Mouse (Mus musculus) spleen, adult 2 months (tissue): ENCODE results near the gene Ush2a. TPM values are rescaled to one million over a fixed set of nuclear protein-coding genes. Genes with fewer than 3 reads are reported as not detected.

Experiments used
- DNase-seq, 2 experiments: peaks; one replicate each; pipeline versions ENCODE4 v3.0.0 to v3.0.0-alpha.2; 2012 to 2021; ENCODE audit warnings: low spot score in 2 of 2, low read depth in 1 of 2
- H3K27ac ChIP-seq: fragments of 200-500 bp; 2 replicates; pipeline ENCODE4 v1.5.1; 2012; ENCODE audit warnings: low read length, inconsistent platforms; ENCODE audit not compliant: insufficient read depth
- H3K27me3 ChIP-seq: fragments of 200-500 bp; 2 replicates; pipeline ENCODE4 v1.6.1; 2012; ENCODE audit warnings: mild to moderate bottlenecking, moderate library complexity, low read length, inconsistent platforms; ENCODE audit not compliant: control insufficient read depth, insufficient read depth
- H3K36me3 ChIP-seq: fragments of 200-500 bp; 2 replicates; pipeline ENCODE4 v1.6.1; 2012; ENCODE audit warnings: mild to moderate bottlenecking, low read length, inconsistent platforms; ENCODE audit not compliant: control insufficient read depth, insufficient read depth
- H3K4me1 ChIP-seq: fragments of 200-500 bp; 2 replicates; pipeline ENCODE4 v1.6.1; 2011; ENCODE audit warnings: inconsistent platforms; ENCODE audit not compliant: control insufficient read depth, insufficient read depth, insufficient read length
- H3K4me3 ChIP-seq: fragments of 200-500 bp; 2 replicates; pipeline ENCODE4 v1.5.1; 2011; ENCODE audit warnings: mild to moderate bottlenecking, inconsistent platforms; ENCODE audit not compliant: insufficient read depth, insufficient read length; ENCODE audit errors: extremely low read depth
- CTCF ChIP-seq: fragments of 200-500 bp; IDR thresholded peaks from 2 replicates; pipeline ENCODE4 v1.5.1; 2011; ENCODE audit warnings: mild to moderate bottlenecking, inconsistent platforms; ENCODE audit not compliant: insufficient read depth, insufficient read length, insufficient replicate concordance; ENCODE audit errors: extremely low read depth
- POLR2A ChIP-seq: fragments of 200-500 bp; IDR thresholded peaks from 2 replicates; pipeline ENCODE4 v1.6.1; 2011; ENCODE audit warnings: low read depth, low read length, inconsistent platforms
- WGBS: fragments of 180-500 bp; shearing (Covaris S2); methylation state at CpG from one replicate; pipeline ENCODE4 v1.1.7; 2018; 5-methylcytosine and 5-hydroxymethylcytosine counted together
- polyA plus RNA-seq: library from polyadenylated mRNA; depleted of rRNA; stranded (reverse); fragments of >200 nt; gene quantifications from 2 replicates; pipeline ENCODE4 v1.2.3, GENCODE M21; 2012

Gene Ush2a
- polyA plus RNA-seq, 1 experiment: not detected

DNA sequence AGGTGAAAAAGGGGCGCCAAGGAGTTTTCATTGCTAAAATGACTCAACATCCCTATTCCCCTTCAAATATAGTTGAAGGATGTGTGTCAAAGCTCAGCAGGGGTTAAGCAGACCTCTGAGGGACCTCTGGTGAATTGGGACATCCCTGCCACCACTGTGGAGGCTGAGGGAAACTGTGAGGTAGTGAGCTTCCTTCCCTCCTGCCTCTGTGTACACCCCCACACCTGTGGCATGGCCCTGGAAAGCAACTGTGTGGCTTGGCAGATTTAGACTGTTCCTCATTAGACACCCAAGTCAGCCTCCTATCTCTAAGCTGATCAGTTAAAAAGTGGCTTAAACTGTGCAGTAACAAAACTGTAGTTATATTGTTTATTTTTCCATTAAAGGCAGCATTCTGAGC is 275.2 kb downstream of the Ush2a start:
- H3K4me1 ChIP-seq: no peaks in the 10 kb centered on the region
- no peaks in the 10 kb centered on the region for H3K36me3 ChIP-seq
- no peak overlapping the region for H3K4me3 ChIP-seq
- no peak for TF ChIP-seq POLR2A
- no peak for TF ChIP-seq CTCF
- no peaks in the 10 kb centered on the region for H3K27me3 ChIP-seq
- no peak overlapping the region for H3K27ac ChIP-seq
- WGBS: 50% methylated on average over 1 of the region's 1 CpGs
- no peak for DNase-seq

DNA sequence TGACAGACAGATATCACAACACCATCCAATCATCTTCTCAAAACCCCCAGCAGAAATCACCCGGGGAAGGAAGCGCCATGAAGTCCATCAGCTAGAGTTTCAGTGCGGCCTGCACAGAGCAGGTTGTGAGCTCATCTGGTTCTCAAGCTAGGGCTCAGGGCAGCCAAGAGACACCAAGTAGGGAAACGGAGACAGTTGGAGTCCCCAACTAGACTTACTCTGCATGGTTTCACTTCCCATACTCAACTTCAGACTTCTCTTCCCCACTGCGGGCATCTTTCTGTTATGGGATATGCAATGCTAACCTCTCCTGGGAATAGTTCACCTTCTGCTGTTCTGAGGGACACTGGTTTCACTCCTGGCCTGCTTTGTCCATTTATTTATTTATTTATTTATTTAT is 277.8 kb downstream of the Ush2a start:
- H3K27me3 ChIP-seq: no peaks in the 10 kb centered on the region
- WGBS: 94% methylated on average over 5 of the region's 5 CpGs
- no peak for DNase-seq
- H3K4me3 ChIP-seq: no peak overlapping the region
- H3K4me1 ChIP-seq: no peaks in the 10 kb centered on the region
- no peak overlapping the region for H3K27ac ChIP-seq
- TF ChIP-seq CTCF (no peak), POLR2A (no peak)
- no peaks in the 10 kb centered on the region for H3K36me3 ChIP-seq

DNA sequence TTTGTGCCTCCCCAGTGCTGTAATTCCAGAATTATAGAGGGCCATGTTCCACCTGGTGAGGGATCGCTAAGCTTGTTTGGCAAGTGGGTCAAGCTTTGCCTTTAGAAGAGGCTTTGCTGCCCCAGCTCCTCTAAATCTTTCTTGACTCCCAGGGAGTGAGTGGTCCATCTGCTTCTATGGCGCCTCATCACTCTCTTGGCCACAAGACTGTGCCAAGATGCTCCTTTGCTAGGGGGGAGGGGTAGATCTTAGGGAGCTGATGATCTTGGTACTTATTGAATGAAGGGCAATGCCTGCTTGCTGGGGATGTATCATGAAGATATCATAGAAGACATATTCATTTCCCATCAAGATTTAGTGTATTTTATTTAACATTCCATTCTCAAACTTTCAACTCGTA is 279.7 kb downstream of the Ush2a start:
- Histone ChIP-seq H3K27me3 (no peaks in the 10 kb centered on the region), H3K4me1 (no peaks in the 10 kb centered on the region), H3K36me3 (no peaks in the 10 kb centered on the region), H3K27ac (no peak overlapping the region), H3K4me3 (no peak overlapping the region)
- DNase-seq: no peak
- no peak for TF ChIP-seq CTCF
- TF ChIP-seq POLR2A: no peak
- 95% methylated on average over 3 of the region's 3 CpGs for WGBS

DNA sequence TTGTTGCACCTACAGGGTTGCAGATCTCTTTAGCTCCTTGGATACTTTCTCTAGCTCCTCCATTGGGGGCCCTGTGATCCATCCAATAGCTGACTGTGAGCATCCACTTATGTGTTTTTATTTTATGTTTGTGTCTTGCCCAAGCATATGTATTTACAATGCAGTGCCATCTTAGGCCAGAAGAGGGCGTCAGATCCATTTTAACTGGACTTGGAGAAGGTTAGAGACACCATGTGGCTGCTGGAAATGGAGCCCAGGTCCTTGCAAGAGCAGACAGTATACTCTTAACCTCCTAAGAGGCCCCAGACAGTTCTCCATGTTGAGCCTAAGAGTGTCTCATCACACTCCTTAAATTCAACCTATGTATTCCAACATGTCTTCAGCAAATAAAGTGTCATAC is 281.5 kb downstream of the Ush2a start:
- Histone ChIP-seq H3K4me3 (no peak overlapping the region), H3K36me3 (no peaks in the 10 kb centered on the region), H3K27ac (no peak overlapping the region), H3K4me1 (no peaks in the 10 kb centered on the region), H3K27me3 (no peaks in the 10 kb centered on the region)
- no peak for TF ChIP-seq CTCF
- TF ChIP-seq POLR2A: no peak
- no peak for DNase-seq
- WGBS: 19% methylated on average over 1 of the region's 1 CpGs

DNA sequence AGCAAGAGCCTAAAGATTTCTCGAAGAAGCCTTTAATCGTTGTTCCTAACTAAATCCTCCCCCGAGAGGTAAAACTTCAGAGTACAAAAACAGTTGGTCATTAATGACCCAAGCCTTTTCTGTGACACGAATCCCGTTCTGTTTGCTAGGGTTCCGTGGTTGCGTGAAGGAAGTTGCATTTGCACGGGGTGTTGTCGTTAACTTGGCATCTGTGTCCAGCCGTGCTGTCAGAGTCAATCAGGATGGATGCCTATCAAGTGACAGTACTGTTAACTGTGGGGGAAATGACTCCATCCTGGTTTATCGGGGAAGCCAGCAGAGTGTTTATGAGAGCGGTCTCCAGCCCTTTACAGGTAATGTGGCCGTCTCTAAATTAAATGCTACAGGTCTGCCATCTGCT is 287.9 kb downstream of the Ush2a start:
- Histone ChIP-seq H3K27ac (no peak overlapping the region), H3K27me3 (no peaks in the 10 kb centered on the region), H3K36me3 (no peaks in the 10 kb centered on the region), H3K4me1 (no peaks in the 10 kb centered on the region), H3K4me3 (no peak overlapping the region)
- 76% methylated on average over 13 of the region's 13 CpGs for WGBS
- no peak for DNase-seq
- TF ChIP-seq CTCF (no peak), POLR2A (no peak)

DNA sequence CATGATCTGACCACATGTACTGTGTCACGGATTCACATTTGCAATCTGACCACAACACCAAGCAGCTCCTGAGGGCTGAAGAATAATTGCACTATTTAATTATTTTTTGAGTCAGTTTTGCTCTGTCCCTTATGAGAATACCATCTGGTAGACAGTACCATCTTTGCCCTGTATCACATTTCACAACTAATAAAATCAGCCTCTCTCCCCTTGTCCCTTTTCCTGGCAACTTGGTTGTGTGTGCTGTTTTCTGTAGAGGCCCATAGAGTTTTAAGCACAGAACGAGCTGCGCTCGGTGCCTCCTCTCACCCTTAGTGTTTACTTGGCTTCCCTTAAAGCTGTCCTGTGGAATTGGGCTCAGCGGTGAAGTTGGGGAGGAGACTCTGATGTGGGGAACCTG is 290.0 kb downstream of the Ush2a start:
- Histone ChIP-seq H3K4me3 (no peak overlapping the region), H3K27ac (no peak overlapping the region), H3K36me3 (no peaks in the 10 kb centered on the region), H3K4me1 (no peaks in the 10 kb centered on the region), H3K27me3 (no peaks in the 10 kb centered on the region)
- no peak for TF ChIP-seq CTCF
- no peak for TF ChIP-seq POLR2A
- no peak for DNase-seq
- WGBS: 91% methylated on average over 5 of the region's 5 CpGs

DNA sequence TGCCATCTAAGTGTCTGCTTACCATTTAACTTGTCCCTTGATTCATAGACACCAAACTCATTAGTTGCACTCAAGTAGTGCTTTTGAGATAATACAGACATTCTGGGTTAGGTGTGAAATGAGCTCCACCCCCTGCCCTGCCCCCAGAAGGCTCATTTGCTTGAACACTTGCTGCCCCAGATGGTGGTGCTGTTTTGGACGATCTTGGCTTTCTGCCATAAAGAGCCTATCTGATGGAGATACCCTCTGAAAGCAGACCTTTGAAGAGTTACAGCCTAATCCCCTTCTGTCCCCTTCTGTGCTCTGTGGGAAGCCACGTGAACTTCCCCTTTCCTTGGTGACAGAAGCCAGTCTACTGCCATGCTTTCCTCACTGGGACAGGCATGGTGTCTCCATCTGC is 297.1 kb downstream of the Ush2a start:
- DNase-seq: no peak
- H3K4me1 ChIP-seq: no peaks in the 10 kb centered on the region
- no peaks in the 10 kb centered on the region for H3K36me3 ChIP-seq
- WGBS: 9% methylated on average over 2 of the region's 2 CpGs
- H3K27ac ChIP-seq: no peak overlapping the region
- H3K4me3 ChIP-seq: no peak overlapping the region
- no peaks in the 10 kb centered on the region for H3K27me3 ChIP-seq
- no peak for TF ChIP-seq CTCF
- no peak for TF ChIP-seq POLR2A

DNA sequence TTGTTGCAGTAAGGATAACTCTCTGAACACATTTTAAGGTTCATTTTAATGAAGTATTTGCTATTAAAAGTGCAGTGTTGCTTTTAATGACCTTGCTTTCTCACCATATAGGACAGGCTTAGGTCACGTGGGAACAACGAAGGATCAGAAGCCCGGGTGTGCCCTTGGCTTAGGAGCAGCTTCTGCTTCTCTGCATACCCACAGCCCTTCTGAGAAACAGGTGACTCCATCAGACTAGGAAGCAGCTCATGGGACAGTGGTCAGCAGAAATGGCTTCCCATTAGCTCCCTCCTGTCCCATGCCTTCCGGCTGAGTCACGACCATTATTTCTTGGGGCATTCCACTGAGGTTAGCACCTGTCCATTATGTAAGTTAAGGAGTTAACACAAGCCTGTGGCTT is 304.4 kb downstream of the Ush2a start:
- DNase-seq: no peak
- H3K4me1 ChIP-seq: no peaks in the 10 kb centered on the region
- H3K4me3 ChIP-seq: no peak overlapping the region
- H3K27ac ChIP-seq: no peak overlapping the region
- TF ChIP-seq POLR2A (no peak), CTCF (no peak)
- H3K27me3 ChIP-seq: no peaks in the 10 kb centered on the region
- WGBS: 91% methylated on average over 5 of the region's 5 CpGs
- no peaks in the 10 kb centered on the region for H3K36me3 ChIP-seq
